Mouse (Mus musculus) liver, postnatal 0 days (tissue): ENCODE results near the gene Fam19a5.

Source experiments
- CTCF ChIP-seq: sonication (generic); IDR thresholded peaks from 2 replicates; pipeline ENCODE4 v1.5.1; 2016; ENCODE audit warnings: antibody characterized with exemption, low read depth
- EP300 ChIP-seq: IDR thresholded peaks from 2 replicates; pipeline ENCODE4 v1.6.1; 2016; ENCODE audit warnings: antibody characterized with exemption, low read depth, mild to moderate bottlenecking

DNA sequence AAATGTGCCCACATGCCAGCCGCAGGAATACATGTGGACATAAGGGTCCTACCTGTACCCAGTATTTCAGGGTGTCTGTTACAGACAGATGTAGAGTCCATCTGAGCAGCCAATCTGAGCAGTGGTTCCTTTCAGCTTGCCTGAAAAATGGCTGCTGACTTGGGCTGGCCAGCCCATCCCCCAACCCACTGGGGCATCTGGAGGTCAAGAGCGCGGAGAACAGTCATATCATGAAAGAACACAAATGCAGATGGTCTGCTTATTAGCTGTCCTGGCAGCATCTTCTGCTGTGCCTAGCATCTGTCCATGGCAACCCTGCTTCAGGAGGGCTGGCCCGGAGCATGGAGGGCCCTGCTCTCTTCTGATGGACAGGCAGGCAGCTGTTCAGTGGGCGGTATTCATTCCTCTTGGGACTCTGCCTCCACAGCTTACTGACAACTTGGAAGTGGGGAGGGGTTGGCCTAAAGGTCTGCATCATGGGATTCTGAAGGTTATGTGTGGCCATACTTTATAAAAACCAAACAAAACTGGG lies 179.4 kb downstream of the Fam19a5 start:
- TF ChIP-seq EP300 (no peak), CTCF (no peak)
